Mouse (Mus musculus) adipocyte (in vitro differentiated cells): Measurements from ENCODE around the gene Gtpbp8.

ENCODE experiments used
- DNase-seq: peaks from one replicate; pipeline ENCODE4 v3.0.0-alpha.2; 2016; ENCODE audit warnings: low spot score

Gene Gtpbp8

GRCm38 (mm10) chr16:44688507-44688906 lies 57.7 kb downstream of the Gtpbp8 start:
- DNase-seq, result no peak

GRCm38 (mm10) chr16:44687719-44688420 lies 58.3 kb downstream of the Gtpbp8 start:
- no peak for DNase-seq

- no peak for DNase-seq
These were observed 59.0 kb downstream of the Gtpbp8 start for GRCm38 (mm10) chr16:44686991-44687718.
